Mouse (Mus musculus): ENCODE results near the gene Tmem54. TPM values are rescaled to one million over a fixed set of nuclear protein-coding genes. Genes with fewer than 3 reads are reported as not detected.

Tmem54 gene
- polyA plus RNA-seq, 1 experiment, result 0.18 TPM

DNA sequence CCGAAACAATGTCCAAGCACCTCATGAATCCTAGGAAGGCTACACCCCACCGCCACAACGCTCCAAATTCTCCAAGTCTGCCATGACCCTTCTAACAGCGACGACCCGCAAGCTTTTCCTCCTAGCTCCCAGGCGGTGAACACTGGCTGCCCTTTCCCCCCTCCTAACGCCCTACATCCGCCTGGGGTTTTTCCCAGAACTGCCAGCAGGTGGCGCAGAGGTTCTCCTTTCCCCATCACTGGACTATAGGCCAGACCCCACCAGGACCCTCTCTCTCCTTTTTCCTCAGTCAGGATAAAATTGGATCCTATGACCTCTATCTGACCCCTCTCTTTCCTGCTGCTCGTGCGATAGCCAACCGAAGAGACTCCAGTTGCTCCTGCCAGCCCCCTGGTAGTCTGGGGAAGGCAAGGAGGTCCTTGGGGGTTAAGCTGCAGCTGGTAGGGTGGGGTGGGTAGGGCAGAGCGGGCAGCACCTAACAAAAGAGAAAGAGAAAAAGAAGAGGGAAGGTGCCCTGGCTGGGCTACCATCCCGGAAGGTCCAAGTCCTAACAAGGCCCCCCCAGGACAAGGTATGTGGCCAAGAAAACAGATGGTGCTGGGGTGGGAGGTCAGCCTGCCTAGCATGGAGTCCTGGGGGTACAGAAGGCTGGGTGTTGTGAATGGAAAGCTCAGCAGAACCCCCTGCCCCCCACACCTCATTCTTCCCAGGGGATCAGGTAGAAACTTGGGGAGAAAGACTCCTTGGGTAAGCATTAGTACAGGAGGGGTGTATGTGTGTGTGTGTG, 29.6 kb downstream of the Tmem54 start:
- TF ChIP-seq CTCF (IDR thresholded peaks at IDR 0.05; ENCODE audit: control insufficient read depth, insufficient read depth, insufficient read length), result peak; percentile 83
- TF ChIP-seq CEBPB (IDR thresholded peaks at IDR 0.05; ENCODE audit: low read depth), result no peak
- H3K79me2 ChIP-seq (ENCODE audit: control insufficient read depth, insufficient read depth), result no peaks in the 10 kb centered on the region
- H3K36me3 ChIP-seq (ENCODE audit: control insufficient read depth, insufficient read depth), result no peaks in the 10 kb centered on the region
- no peak overlapping the region for H3K4me3 ChIP-seq (ENCODE audit: insufficient read depth, poor library complexity, severe bottlenecking)
- H3K79me3 ChIP-seq (ENCODE audit: low read depth), result no peaks in the 10 kb centered on the region
- H3K27me3 ChIP-seq (ENCODE audit: control insufficient read depth, insufficient read depth, insufficient read length), result peaks cover 13% of the 10 kb centered on the region
- H3ac ChIP-seq (ENCODE audit: control insufficient read depth, insufficient read length, low read depth), result no peak overlapping the region

DNA sequence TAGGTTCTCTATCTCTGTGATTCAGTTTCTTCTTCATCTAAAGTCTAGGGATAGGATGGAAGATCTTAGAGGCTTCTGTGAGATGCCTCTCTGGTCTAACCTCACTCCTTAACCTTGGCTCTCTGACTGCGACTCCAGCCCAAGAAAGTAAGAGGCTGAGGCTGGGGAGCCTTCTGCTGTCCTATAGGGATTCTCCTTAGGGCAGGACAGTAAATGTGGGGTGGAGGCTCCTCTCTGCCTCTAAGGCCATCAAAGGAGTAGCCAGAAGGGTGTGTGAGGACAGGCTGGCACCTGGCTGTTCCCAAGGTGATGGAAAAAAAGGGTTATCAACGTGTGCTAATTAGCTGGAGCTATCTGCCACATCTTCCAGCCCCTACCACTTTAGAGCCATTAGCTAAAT, 30.3 kb downstream of the Tmem54 start:
- Histone ChIP-seq H3K79me3 (ENCODE audit: low read depth) (no peaks in the 10 kb centered on the region), H3K36me3 (ENCODE audit: control insufficient read depth, insufficient read depth) (no peaks in the 10 kb centered on the region), H3K79me2 (ENCODE audit: control insufficient read depth, insufficient read depth) (no peaks in the 10 kb centered on the region), H3ac (ENCODE audit: control insufficient read depth, insufficient read length, low read depth) (no peak overlapping the region), H3K27me3 (ENCODE audit: control insufficient read depth, insufficient read depth, insufficient read length) (peaks cover 13% of the 10 kb centered on the region), H3K4me3 (ENCODE audit: insufficient read depth, poor library complexity, severe bottlenecking) (no peak overlapping the region)
- no peak for TF ChIP-seq MAX (IDR thresholded peaks at IDR 0.05)
- TF ChIP-seq CEBPB (IDR thresholded peaks at IDR 0.05; ENCODE audit: low read depth), result no peak
- no peak for TF ChIP-seq FOSL1 (IDR thresholded peaks at IDR 0.05; ENCODE audit: insufficient read depth, low read length, poor library complexity, severe bottlenecking)
- no peak for TF ChIP-seq MYOG (IDR thresholded peaks at IDR 0.05; ENCODE audit: control insufficient read depth, extremely low read depth, insufficient read length)
- TF ChIP-seq CTCF (IDR thresholded peaks at IDR 0.05; ENCODE audit: control insufficient read depth, insufficient read depth, insufficient read length), result no peak
- TF ChIP-seq MYOD1 (IDR thresholded peaks at IDR 0.05; ENCODE audit: control insufficient read depth, insufficient read length, low read depth), result no peak
- no peak for TF ChIP-seq USF1 (IDR thresholded peaks at IDR 0.05; ENCODE audit: low read depth)

DNA sequence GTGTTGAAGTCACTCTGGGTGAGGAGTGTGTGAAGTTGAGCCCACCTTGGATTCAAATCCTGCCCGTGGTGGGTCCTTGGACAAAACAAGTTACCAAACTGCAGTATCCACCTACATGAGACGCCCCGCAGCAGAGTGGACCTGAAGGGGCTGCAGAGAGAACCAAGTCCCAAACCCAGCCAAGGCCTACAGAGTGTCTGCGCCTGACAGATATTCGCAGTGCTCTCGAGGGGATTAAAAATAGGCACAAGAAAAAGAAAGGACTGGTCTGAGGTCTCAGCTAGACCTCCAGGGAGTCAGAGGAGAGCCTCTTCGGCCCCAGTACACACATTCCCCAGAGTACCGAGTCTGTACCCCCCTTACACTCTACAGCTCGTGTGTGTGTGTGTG, 30.8 kb downstream of the Tmem54 start:
- no peak for TF ChIP-seq CEBPB (IDR thresholded peaks at IDR 0.05; ENCODE audit: low read depth)
- TF ChIP-seq FOSL1 (IDR thresholded peaks at IDR 0.05; ENCODE audit: insufficient read depth, low read length, poor library complexity, severe bottlenecking), result no peak
- TF ChIP-seq USF1 (IDR thresholded peaks at IDR 0.05; ENCODE audit: low read depth), result no peak
- no peak for TF ChIP-seq MYOD1 (IDR thresholded peaks at IDR 0.05; ENCODE audit: control insufficient read depth, insufficient read length, low read depth)
- TF ChIP-seq CTCF (IDR thresholded peaks at IDR 0.05; ENCODE audit: control insufficient read depth, insufficient read depth, insufficient read length), result no peak
- TF ChIP-seq MYOG (IDR thresholded peaks at IDR 0.05; ENCODE audit: control insufficient read depth, extremely low read depth, insufficient read length), result no peak
- TF ChIP-seq MAX (IDR thresholded peaks at IDR 0.05), result no peak
- Histone ChIP-seq H3ac (ENCODE audit: control insufficient read depth, insufficient read length, low read depth) (no peak overlapping the region), H3K36me3 (ENCODE audit: control insufficient read depth, insufficient read depth) (no peaks in the 10 kb centered on the region), H3K79me3 (ENCODE audit: low read depth) (no peaks in the 10 kb centered on the region), H3K27me3 (ENCODE audit: control insufficient read depth, insufficient read depth, insufficient read length) (peaks cover 13% of the 10 kb centered on the region), H3K79me2 (ENCODE audit: control insufficient read depth, insufficient read depth) (no peaks in the 10 kb centered on the region), H3K4me3 (ENCODE audit: insufficient read depth, poor library complexity, severe bottlenecking) (no peak overlapping the region)

DNA sequence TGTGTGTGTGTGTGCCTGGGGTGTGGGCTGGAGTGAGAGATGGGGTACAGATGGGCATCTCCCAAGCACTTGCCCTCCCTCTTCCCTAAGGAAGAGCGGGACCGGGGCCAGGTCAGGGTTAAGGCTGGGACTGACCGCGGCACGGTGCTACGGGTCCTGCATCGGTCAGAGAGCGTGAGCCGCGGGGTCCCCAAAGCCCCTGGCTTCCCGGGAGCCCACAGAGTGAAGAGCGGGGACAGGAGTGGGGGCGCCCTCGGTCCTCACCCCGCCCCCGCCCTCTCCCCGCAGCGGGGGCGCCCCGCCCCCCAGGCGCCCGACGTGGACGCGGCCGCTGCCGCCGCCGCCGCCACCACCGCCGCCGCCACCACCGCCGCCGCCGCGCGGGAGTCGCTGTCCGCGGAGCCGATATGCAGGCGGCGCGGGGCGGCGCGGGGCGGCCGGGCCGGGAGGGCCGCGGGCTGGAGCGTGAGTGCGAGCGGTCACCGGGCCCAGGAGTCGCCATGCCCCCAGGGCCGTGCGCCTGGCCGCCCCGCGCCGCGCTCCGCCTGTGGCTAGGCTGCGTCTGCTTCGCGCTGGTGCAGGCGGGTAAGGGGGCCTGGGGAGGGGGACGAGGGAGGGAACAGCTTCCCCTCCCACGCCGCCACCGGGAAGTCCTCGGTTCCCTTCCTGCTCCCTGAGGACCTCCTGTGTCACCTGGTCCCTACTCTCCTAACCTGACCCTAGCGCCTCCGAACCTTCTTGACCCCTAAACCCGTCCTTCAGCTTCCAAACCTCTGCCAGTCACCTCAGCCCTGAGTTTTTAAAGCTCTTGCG, 31.4 kb downstream of the Tmem54 start, which contains the start of gene Fndc5:
Fndc5 (plus strand) TSS at position 421 of the 813 bp plus-strand sequence.
- Histone ChIP-seq H3ac (ENCODE audit: control insufficient read depth, insufficient read length, low read depth) (no peak within 1 kb of the TSS), H3K4me3 (ENCODE audit: insufficient read depth, poor library complexity, severe bottlenecking) (no peak within 1 kb of the TSS), H3K36me3 (ENCODE audit: control insufficient read depth, insufficient read depth) (no peaks in the 10 kb centered on the region), H3K79me3 (ENCODE audit: low read depth) (no peaks in the 10 kb centered on the region), H3K27me3 (ENCODE audit: control insufficient read depth, insufficient read depth, insufficient read length) (peaks cover 11% of the 10 kb centered on the region), H3K79me2 (ENCODE audit: control insufficient read depth, insufficient read depth) (no peaks in the 10 kb centered on the region)
- TF ChIP-seq MAX (IDR thresholded peaks at IDR 0.05) (no peak), MYOG (IDR thresholded peaks at IDR 0.05; ENCODE audit: control insufficient read depth, extremely low read depth, insufficient read length) (no peak), USF1 (IDR thresholded peaks at IDR 0.05; ENCODE audit: low read depth) (no peak), FOSL1 (IDR thresholded peaks at IDR 0.05; ENCODE audit: insufficient read depth, low read length, poor library complexity, severe bottlenecking) (no peak), CTCF (IDR thresholded peaks at IDR 0.05; ENCODE audit: control insufficient read depth, insufficient read depth, insufficient read length) (no peak), MYOD1 (IDR thresholded peaks at IDR 0.05; ENCODE audit: control insufficient read depth, insufficient read length, low read depth) (no peak), CEBPB (IDR thresholded peaks at IDR 0.05; ENCODE audit: low read depth) (no peak)

DNA sequence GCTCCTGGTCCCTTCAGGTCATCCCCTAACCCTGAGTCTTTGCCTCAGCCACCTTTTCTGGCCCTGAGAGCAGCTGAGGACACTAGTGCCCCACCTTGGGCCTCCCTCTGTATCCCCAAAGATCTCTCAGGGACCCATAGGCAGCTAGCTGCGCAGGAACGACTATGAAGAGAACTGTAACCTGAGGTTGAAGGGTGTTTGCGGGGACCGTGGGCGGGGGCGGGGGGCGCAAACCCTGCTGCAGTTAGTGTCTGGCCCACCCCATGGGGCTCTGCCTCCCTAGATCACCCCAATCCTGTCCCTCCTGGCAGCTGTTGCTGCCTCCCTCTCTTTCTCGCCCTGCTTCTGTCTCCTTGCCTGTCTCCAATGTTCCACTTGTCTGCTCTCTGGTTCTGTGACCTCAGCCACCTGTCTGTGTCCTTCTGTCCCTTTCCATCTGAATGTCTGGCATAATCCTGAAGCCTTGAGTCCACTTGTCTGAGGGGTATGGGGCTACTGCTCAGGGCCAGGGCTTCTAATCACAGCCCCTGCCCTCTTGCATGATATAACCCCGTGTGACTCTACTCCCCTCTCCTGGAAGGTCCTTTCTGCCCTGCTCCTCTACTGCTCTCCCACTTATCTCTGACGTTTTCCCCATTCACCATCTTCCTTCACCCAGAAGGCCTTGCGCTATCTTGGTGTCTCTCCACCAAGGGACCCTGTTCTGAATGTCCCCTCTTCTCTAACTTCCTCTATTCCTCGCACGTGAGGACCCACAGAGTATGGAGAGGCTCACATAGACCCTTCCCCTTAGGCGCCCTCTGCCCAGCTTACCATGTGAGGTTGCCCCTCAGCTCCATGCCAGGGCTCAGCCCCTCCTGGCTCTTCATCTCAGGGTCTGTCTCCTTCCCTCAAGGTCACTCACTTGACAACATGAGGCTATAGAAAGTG, 32.3 kb downstream of the Tmem54 start:
- TF ChIP-seq CTCF (IDR thresholded peaks at IDR 0.05; ENCODE audit: control insufficient read depth, insufficient read depth, insufficient read length), result no peak
- TF ChIP-seq MYOD1 (IDR thresholded peaks at IDR 0.05; ENCODE audit: control insufficient read depth, insufficient read length, low read depth), result no peak
- no peak for TF ChIP-seq FOSL1 (IDR thresholded peaks at IDR 0.05; ENCODE audit: insufficient read depth, low read length, poor library complexity, severe bottlenecking)
- no peak for TF ChIP-seq MYOG (IDR thresholded peaks at IDR 0.05; ENCODE audit: control insufficient read depth, extremely low read depth, insufficient read length)
- no peak for TF ChIP-seq CEBPB (IDR thresholded peaks at IDR 0.05; ENCODE audit: low read depth)
- TF ChIP-seq MAX (IDR thresholded peaks at IDR 0.05), result no peak
- TF ChIP-seq USF1 (IDR thresholded peaks at IDR 0.05; ENCODE audit: low read depth), result no peak
- Histone ChIP-seq H3K79me2 (ENCODE audit: control insufficient read depth, insufficient read depth) (no peaks in the 10 kb centered on the region), H3K36me3 (ENCODE audit: control insufficient read depth, insufficient read depth) (no peaks in the 10 kb centered on the region), H3ac (ENCODE audit: control insufficient read depth, insufficient read length, low read depth) (no peak overlapping the region), H3K79me3 (ENCODE audit: low read depth) (no peaks in the 10 kb centered on the region), H3K4me3 (ENCODE audit: insufficient read depth, poor library complexity, severe bottlenecking) (no peak overlapping the region), H3K27me3 (ENCODE audit: control insufficient read depth, insufficient read depth, insufficient read length) (peaks cover 9% of the 10 kb centered on the region)
